Mouse (Mus musculus) kidney, adult 11 months (tissue): ENCODE measurements around the gene Snx4.
"Not testable (repeated sequence)": the region's sequence is repeated elsewhere in the genome, so short reads cannot be mapped to it uniquely, and the experiment has no call there.

Source experiments
- DNase-seq: peaks from one replicate; pipeline ENCODE4 v3.0.0; 2022

The Snx4 gene

GRCm38 (mm10) chr16:33251194-33252051 lies at the start of gene Snx4:
Gene Snx4 (plus strand): TSS chr16:33251442.
- peak; percentile 91 for DNase-seq

DNA sequence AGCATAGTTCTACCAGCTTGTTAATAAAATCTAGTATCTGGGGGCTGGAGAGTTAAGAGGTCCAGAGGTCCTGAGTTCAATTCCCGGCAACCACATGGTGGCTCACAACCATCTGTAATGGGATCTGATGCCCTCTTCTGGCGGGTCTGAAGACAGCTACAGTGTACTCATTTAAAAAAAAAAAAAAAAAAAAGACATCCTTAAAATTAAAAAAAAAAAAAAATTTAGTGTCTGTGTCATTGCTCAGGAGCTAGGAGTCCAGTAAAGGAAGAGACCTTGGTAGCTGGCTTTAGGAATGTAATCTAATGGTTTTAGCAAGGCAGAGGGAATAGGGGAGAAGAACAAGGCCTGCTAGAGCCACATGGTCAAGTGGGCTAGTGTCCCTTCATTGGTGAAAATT lies 40.4 kb upstream of the Snx4 start:
- no peak for DNase-seq

GRCm38 (mm10) chr16:33216313-33217003 lies 34.8 kb upstream of the Snx4 start:
- DNase-seq = no peak

GRCm38 (mm10) chr16:33217553-33218085 lies 33.6 kb upstream of the Snx4 start:
- DNase-seq = not testable (repeated sequence)

DNA sequence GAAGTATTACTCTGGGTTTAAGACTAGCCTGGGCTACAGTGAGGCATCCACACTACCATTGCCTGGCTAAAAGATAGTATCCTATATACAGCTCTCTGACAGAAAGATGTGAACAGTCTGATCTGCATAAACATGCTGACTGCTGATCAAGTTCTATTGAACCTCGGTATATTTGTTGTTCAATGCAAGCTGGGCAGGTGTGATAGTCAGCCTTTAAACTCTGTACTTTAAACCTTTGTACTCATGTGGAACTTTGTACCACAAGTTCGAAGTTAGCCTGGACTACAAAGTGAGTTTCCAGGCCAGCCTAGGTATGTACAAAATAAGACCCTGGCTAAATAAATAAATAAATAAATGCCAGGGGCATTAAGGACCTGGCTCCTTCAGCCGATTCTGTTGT lies 28.8 kb upstream of the Snx4 start:
- DNase-seq = no peak

GRCm38 (mm10) chr16:33224381-33224780 lies 26.9 kb upstream of the Snx4 start:
- DNase-seq = peak; percentile 50

- DNase-seq = peak; percentile 37
These were observed 17.1 kb upstream of the Snx4 start for GRCm38 (mm10) chr16:33234128-33234527.

DNA sequence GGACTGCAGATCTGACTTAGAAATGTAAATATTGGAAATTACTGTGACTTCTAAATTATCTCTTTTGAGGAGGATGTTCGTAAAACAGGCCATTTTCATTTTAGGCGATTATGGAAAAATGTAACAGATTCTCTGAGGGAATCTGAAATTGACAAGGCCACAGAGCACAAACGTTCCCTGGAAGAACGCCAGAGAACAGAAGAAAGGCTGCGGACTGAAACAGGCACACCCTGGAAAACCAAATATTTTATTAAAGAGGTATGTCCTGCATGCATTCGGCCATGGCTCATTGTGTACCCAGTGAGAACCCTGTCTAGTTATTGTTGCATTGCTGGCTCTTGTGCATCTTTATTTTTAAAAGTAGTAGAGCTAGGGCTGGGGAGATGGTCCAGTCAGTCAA lies 15.1 kb upstream of the Snx4 start:
- no peak for DNase-seq

DNA sequence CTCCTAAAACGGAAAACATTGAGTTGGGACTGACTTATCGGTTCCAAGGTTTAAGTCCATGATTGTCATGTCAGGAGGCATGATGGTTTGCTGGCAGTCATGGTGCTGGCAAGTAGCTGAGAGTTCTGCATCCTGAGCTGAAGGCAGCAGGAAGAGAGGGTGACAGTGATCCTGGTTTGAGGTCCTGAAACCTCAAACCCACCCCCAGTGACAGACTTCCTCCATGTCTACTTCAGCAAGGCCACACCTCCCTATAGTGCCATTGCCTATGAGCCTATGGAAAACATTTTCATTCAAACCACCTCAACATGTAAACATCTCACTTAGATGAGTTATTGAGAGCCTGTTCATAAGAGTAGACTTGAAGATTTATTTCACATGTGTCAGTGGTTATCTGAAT lies 11.9 kb upstream of the Snx4 start:
- no peak for DNase-seq

DNA sequence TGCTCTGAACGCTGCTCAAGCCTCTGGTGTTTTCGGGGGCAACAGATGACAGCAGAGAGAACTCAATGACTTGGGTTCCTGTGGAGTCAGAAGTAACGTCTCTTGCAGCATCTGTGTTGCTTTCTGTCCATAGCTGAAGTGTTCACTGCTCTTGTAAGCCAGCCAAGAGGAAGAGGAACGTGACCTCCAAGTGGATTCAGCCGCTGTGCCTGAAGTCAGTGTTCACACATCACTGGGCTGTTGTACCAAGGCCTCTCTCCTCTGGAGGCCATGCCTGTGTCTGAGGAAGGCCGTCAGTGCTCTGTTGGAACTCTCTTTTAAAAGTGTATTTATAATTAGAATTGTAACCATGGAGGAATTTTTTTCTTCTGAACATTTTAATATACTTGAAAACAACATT lies 9.2 kb upstream of the Snx4 start:
- DNase-seq = peak; percentile 31

DNA sequence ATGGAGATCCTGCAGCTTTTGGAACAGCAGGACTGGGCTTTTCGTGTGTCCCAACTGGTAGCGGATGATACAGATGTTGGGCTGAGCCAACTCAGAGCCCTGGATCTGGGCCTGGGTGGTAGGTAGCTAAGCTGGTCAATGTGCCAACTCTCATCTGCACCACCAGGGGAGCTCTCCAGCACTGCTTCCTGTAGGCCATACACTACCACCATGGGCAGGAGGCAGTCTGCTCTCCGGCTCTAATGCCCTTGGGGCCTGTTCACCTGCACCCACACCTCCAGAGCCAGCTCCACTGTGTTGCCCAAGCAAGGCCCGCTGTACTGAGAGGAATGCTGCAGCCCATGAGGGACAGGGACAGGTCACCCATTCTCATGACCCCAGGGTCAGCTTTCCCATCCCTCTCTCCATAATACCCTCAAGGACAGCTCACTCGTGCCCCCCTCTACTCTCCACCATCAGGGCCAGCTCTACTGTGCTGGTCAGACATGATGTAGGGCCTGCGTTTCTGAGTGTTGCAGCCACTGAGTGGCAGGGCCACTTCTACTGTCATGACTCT lies 7.0 kb upstream of the Snx4 start:
- DNase-seq = no peak

DNA sequence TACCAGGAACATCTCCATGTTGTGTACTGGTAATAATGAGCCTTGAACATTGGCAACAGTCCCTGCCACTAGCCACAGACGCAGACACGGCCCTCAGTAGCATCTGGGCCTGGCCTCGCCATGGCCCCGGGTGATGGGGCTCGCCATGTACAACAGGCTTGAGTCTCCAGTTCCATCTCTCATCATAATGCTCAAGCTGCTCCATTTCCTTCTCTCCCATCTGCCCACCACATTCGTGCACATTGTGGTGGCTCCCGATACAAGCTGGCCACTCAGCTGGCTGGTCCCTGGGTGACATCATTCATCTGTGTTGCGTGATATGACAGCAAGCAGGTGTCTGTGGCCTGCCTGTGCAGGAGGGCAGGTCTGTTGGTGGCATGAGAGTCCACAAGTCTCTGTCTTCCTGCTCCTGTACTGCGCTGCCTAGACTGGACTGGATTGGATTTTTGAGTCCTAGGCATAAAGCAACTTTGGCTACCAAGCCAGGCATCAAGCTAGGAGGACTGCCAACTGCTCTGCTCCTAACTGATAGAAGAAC lies 6.2 kb upstream of the Snx4 start:
- DNase-seq = no peak

DNA sequence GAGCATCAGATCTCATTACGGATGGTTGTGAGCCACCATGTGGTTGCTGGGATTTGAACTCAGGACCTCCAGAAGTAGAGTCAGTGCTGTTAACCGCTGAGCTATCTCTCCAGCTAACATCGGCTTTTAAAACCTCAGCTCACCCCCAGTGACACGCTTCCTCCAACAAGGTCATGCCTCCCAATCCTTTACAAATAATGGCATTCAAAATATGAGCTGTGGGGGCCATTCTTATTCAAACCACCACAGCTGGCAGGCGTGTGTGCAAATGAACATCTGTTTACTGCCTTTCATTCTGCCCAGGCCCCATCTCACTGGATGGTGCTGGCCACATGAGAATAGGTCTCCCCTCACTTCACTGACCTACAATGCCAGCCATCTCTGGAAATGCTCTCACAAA lies 4.7 kb upstream of the Snx4 start:
- no peak for DNase-seq

- DNase-seq = no peak
These were observed 4.2 kb upstream of the Snx4 start for GRCm38 (mm10) chr16:33247006-33247405.

DNA sequence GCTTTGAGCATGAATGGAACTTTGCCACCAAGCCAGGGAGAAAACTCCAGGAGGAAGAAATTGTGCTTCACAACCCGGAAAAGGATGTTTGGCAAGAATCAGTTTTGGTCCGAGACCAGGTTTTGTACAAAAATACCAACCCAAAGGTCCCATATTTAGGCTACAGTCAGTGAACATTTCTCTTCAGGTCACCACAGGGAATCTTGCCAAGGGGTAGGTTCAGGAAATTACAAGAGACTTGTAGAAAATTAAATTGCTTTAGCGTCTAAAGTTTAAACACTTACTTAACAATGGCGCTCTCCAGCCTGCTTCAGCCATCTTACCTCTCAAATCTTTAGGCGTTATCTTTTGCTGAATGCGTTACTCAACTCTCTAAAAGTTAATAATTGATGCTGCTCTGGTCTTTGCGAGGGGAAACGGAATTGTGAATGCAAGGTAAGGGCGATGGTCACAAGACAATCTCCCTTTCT lies 556 bp upstream of the Snx4 start:
- peak; percentile 26 for DNase-seq

DNA sequence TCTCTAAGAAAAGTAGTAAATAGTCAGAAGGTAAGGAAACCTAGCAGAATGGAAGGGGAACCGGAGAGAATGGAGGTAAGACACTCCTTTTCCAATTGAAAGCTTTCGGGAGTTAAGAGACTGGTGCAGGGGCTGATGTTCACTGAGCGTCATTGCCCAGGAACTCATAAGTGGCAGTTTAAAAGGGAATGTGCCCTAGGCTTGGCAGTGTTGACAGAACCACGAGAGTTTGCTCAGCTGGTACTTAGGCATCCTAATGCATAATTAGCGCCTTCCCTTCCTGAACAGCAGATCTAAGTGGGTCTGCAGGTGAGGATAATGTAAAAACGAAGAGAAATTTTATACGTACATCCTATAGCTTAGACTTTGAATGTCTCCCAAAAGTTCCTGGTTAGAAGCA lies 4.4 kb downstream of the Snx4 start:
- no peak for DNase-seq

DNA sequence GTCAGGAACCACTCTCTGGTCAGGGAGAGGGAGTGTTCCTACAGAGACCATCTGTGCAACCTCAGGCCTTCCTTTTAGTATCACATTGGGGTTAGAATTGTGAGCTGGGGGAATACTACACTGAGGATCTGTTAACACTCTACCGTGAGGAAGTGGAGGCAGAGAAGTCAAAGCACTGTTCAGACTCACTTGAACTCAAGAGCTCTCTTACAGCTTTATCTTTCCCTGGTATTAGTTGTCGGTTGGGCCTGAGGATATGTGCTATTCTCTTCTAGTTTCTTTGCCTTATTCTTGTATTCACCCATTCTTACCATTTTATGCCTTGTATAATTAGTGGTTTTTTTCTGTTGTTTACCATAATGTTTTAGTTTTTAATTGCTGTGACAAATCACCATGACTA lies 7.3 kb downstream of the Snx4 start:
- DNase-seq = no peak

GRCm38 (mm10) chr16:33259824-33260223 lies 8.6 kb downstream of the Snx4 start:
- DNase-seq = no peak

- DNase-seq = no peak
These were observed 9.6 kb downstream of the Snx4 start for GRCm38 (mm10) chr16:33260825-33261224.

DNA sequence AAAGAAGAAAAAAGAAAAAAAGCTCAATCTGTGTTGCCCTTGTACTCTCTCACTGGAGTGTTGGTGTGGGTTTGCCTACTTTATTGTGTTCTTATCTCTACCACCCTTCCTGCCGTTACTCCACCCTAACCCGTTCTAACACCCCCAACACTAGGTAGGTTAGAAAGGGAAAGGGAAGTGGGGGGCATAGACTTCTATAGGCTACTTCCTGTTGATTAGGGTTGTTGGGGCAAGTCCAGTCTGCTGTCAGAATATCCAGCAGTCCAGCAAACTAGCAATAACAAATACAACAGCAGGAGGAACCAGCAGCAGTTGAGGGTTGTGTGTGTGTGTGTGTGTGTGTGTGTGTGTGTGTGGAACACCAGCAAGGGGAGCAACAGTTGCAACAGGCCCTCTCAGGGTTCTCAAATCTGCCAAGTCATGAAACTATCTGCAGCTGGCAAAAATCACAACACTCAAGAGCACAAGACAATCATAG lies 10.4 kb downstream of the Snx4 start:
- DNase-seq = no peak

DNA sequence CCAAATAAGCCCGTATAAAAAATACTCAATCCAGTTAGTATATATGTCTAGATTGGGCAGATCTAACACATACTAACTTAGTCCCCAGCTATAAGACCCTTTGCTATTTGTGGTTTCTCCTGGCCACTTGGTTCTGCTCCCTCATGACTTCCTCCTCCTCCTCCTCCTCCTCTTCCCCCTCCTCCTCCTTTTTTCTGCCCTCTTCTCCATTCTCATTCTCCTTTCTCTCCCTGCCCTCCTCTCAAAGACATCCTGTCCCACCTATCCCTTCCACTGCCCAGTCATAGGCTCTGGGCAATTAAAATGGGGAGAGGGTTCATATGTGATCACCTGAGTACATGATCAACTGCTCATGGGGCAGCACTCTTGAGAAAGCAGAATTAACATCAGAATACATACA lies 10.9 kb downstream of the Snx4 start:
- no peak for DNase-seq

- no peak for DNase-seq
These were observed 16.5 kb downstream of the Snx4 start for GRCm38 (mm10) chr16:33267616-33268253.

- DNase-seq = no peak
These were observed 20.6 kb downstream of the Snx4 start for GRCm38 (mm10) chr16:33271824-33272223.
